Mouse (Mus musculus) erythroblast, embryonic 14.5 days (primary cell): ENCODE measurements around the gene B4galt5.

Experiments used
- GATA1 ChIP-seq: IDR thresholded peaks from 2 replicates; pipeline ENCODE4 v1.6.1; 2012; ENCODE audit warnings: low read length, inconsistent platforms, mixed read lengths
- TAL1 ChIP-seq: IDR thresholded peaks from 3 replicates; pipeline ENCODE4 v1.6.1; 2012; ENCODE audit warnings: low read length, inconsistent platforms, mixed read lengths

- TF ChIP-seq TAL1 (no peak), GATA1 (no peak)
These were observed 82.8 kb downstream of the B4galt5 start for GRCm38 (mm10) chr2:167266231-167266630.
